Mouse (Mus musculus) G1E (cell line): Measurements from ENCODE around the gene Cald1. TPM values are rescaled to one million over a fixed set of nuclear protein-coding genes. Genes with fewer than 3 reads are reported as not detected.

Source experiments
- ATAC-seq: 2 replicates; pipeline ENCODE4 v1.8.0; 2016; ENCODE audit warnings: mild to moderate bottlenecking; ENCODE audit not compliant: insufficient number of reproducible peaks, poor library complexity, low FRiP score, severe bottlenecking; ENCODE audit errors: extremely low read depth
- DNase-seq: peaks from one replicate; pipeline ENCODE4 v3.0.0; 2012; ENCODE audit warnings: low spot score
- H3K27me3 ChIP-seq: 2 replicates; pipeline ENCODE4 v1.6.1; 2012; ENCODE audit warnings: mild to moderate bottlenecking, low read length, inconsistent platforms; ENCODE audit not compliant: insufficient read depth
- H3K36me3 ChIP-seq: replicated peaks from 2 replicates; pipeline ENCODE3; 2012; ENCODE audit warnings: mild to moderate bottlenecking, inconsistent platforms
- H3K4me1 ChIP-seq: 2 replicates; pipeline ENCODE4 v1.6.1; 2012; ENCODE audit warnings: low read depth, low read length, inconsistent platforms, mixed read lengths; ENCODE audit not compliant: insufficient read depth
- H3K4me3 ChIP-seq: 2 replicates; pipeline ENCODE4 v1.5.1; 2012; ENCODE audit warnings: low read depth, mild to moderate bottlenecking, inconsistent platforms, low read length, moderate library complexity, mixed read lengths
- H3K9me3 ChIP-seq: replicated peaks from 2 replicates; pipeline ENCODE4 v1.6.1; 2012; ENCODE audit warnings: inconsistent platforms
- CTCF ChIP-seq: IDR thresholded peaks from 2 replicates; pipeline ENCODE4 v1.5.1; 2012; ENCODE audit warnings: low read depth, low read length, inconsistent platforms, mixed read lengths
- GATA1 ChIP-seq: IDR thresholded peaks from 2 replicates; pipeline ENCODE4 v1.6.1; 2012; ENCODE audit warnings: borderline replicate concordance, low read length, inconsistent platforms, mixed read lengths
- GATA2 ChIP-seq: IDR thresholded peaks from 2 replicates; pipeline ENCODE4 v1.6.1; 2012; ENCODE audit warnings: low read depth, low read length, inconsistent platforms, borderline replicate concordance
- POLR2AphosphoS5 ChIP-seq: IDR thresholded peaks from 2 replicates; pipeline ENCODE4 v1.6.1; 2012; ENCODE audit warnings: low read depth, low read length, inconsistent platforms; ENCODE audit not compliant: insufficient replicate concordance
- TAL1 ChIP-seq: conservative IDR thresholded peaks from 2 replicates; pipeline ENCODE4 v1.6.1; 2012; ENCODE audit warnings: low read depth, low read length, inconsistent platforms, mixed read lengths
- polyA plus RNA-seq: library from polyadenylated mRNA; stranded (reverse); fragments of >175 nt; gene quantifications from 2 replicates; pipeline ENCODE4 v1.2.3, GENCODE M21; 2012
- total RNA-seq, 2 experiments: library from RNA; stranded (forward) in 1 of 2; stranded (reverse) in 1 of 2; fragments of 200-1000 nt in 1 of 2; fragments of >200 nt in 1 of 2; fragmentation: Nextera tagmentation in 1 of 2; gene quantifications; 2 replicates each; pipeline ENCODE4 v1.2.3; 2014 to 2017

Gene Cald1
- total and polyA plus RNA-seq, 3 experiments = 1.9 TPM; not detected in 2

DNA sequence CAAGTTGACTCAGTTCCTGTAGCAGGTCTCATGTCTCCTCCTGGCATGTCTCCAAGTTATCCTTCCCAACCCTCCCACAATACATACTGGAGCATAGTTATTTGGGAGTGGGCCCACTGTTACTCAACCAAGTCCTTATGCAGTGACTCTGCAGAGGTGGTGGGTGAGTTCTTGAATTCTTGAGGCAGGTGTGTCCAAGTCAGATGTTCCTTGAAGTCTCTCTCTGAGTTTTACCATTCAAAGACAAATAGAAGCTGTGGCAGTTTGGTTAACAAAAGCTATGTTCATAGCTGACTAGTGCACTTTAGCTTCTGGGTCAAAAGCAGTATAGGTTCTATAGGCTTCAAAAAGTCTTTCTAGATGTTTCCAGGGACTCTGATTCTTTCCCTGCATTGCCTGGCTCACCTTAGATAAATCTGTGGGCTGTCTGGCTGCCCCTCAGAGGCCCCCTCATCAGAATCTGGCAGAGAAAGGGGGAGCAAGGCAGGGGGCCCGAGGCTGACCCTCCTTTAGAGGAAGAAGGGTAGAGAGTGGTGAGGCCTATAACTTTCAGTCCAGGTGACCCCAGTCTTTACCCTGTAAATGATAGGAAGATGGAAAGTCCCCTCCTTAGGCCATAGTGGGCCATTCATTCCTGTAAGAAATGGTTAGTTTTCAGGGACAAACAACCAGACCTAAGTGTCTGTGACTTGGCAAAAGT lies 105.3 kb downstream of the Cald1 start:
- no peak for ATAC-seq
- no peak for TF ChIP-seq POLR2AphosphoS5
- TF ChIP-seq GATA2 = no peak
- TF ChIP-seq CTCF = no peak
- no peak for TF ChIP-seq GATA1
- no peak for TF ChIP-seq TAL1
- H3K27me3 ChIP-seq = peaks cover under 1% of the 10 kb centered on the region; the same call in 1 of the 2 replicates

GRCm38 (mm10) chr6:34707521-34707920 lies 109.2 kb downstream of the Cald1 start:
- Histone ChIP-seq H3K9me3 (peaks cover 22% of the 10 kb centered on the region), H3K4me1 (no peaks in the 10 kb centered on the region), H3K36me3 (no peaks in the 10 kb centered on the region), H3K27me3 (peaks cover 5% of the 10 kb centered on the region; the same call in 1 of the 2 replicates), H3K4me3 (no peak overlapping the region)
- DNase-seq (no peak), ATAC-seq (no peak)
- TF ChIP-seq POLR2AphosphoS5 (no peak), TAL1 (no peak), GATA1 (no peak), GATA2 (no peak)

More for the DNA sequence above, 105.3 kb downstream of the Cald1 start:
- no peak for DNase-seq
- Histone ChIP-seq H3K4me1 (no peaks in the 10 kb centered on the region), H3K36me3 (no peaks in the 10 kb centered on the region), H3K9me3 (peaks cover 22% of the 10 kb centered on the region), H3K4me3 (no peak overlapping the region)

DNA sequence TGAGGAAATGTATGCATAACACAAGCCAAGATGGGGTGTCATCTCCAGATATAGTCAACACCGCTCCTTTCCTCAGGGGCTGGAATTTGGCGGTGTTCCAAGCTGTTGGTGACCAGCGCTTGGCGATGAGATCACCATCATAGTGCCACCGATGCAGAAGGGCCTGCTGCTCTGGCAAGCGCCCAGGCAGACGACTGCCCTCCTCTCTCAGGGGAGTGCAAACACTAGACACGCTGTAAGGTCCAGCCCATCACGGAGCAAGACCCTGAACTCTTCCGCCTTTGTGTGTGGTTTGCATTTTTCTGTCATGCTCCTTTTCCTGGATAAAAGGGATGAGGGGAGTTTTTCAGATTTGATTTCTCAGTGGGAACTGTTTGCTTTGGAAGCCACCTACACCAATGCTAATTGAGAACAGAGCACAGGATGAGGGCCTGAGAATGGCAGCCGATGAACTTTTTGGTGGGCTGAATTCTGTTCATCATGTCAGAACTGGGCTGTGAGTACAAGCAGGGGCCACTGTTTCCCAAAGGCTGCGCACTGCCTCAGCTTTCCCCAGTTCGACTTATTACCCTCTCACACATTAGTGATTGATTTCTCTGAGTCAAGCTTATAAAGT lies 110.5 kb downstream of the Cald1 start:
- ATAC-seq (no peak), DNase-seq (no peak)
- Histone ChIP-seq H3K36me3 (no peaks in the 10 kb centered on the region), H3K4me3 (no peak overlapping the region), H3K4me1 (no peaks in the 10 kb centered on the region), H3K27me3 (peaks cover 5% of the 10 kb centered on the region; the same call in 1 of the 2 replicates), H3K9me3 (peaks cover 17% of the 10 kb centered on the region)
- no peak for TF ChIP-seq CTCF
- TF ChIP-seq POLR2AphosphoS5 = no peak
- TF ChIP-seq GATA1 = no peak
- no peak for TF ChIP-seq TAL1
- TF ChIP-seq GATA2 = no peak

DNA sequence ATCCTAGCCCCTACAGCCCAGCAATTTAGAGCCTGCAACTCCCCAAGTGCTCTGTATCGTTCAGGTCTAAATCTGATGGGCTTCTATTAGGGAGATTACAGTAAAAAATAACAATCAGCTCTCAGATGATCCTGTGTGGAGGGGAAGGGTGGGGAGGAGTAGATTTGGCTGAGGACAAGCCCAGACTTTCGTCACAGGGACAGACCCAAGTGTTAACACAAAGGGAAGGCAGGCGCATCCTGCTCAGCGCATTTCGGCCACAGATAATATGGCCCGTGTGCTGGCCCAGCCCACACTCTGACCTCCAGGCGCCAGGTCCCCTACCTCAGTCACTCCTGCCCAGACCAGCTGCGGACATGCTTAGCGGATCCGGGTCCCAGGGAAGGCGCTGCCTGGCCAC lies 111.0 kb downstream of the Cald1 start:
- no peak for TF ChIP-seq GATA2
- no peak for TF ChIP-seq GATA1
- TF ChIP-seq CTCF = no peak
- TF ChIP-seq POLR2AphosphoS5 = no peak
- no peak for TF ChIP-seq TAL1
- H3K27me3 ChIP-seq = peaks cover 5% of the 10 kb centered on the region; the same call in 1 of the 2 replicates
- no peaks in the 10 kb centered on the region for H3K36me3 ChIP-seq
- ATAC-seq (no peak), DNase-seq (no peak)
- no peak overlapping the region for H3K4me3 ChIP-seq
- no peaks in the 10 kb centered on the region for H3K4me1 ChIP-seq
- H3K9me3 ChIP-seq = peaks cover 12% of the 10 kb centered on the region

GRCm38 (mm10) chr6:34709946-34710682 lies 111.8 kb downstream of the Cald1 start:
- Histone ChIP-seq H3K27me3 (peaks cover 5% of the 10 kb centered on the region; the same call in 1 of the 2 replicates), H3K4me3 (no peak overlapping the region), H3K4me1 (no peaks in the 10 kb centered on the region), H3K9me3 (peaks cover 4% of the 10 kb centered on the region), H3K36me3 (no peaks in the 10 kb centered on the region)
- ATAC-seq = no peak
- DNase-seq = no peak
- TF ChIP-seq TAL1 = no peak
- no peak for TF ChIP-seq GATA2
- no peak for TF ChIP-seq GATA1

DNA sequence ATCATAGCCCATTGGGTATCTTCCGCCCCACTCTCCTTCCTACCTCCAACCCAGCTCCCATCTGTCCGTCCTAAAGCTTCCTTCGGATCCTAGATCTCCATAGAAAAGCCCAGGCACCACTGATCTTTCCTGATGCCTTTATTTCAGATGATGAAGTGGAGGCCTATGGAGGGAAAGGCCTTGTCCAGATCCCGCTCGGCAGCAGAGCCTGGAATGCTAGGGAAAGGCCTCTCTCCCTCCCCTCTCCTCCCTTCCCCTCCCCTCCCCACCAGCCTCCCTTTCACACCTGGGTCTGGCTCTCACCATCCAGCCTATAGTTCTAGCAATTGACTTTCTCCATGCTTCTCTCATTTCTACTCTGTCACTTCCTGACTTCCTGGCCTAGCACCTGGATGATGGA lies 112.5 kb downstream of the Cald1 start:
- Histone ChIP-seq H3K27me3 (peaks cover 5% of the 10 kb centered on the region; the same call in 1 of the 2 replicates), H3K4me1 (no peaks in the 10 kb centered on the region), H3K4me3 (no peak overlapping the region), H3K9me3 (no peaks in the 10 kb centered on the region), H3K36me3 (no peaks in the 10 kb centered on the region)
- TF ChIP-seq GATA2 = no peak
- no peak for TF ChIP-seq POLR2AphosphoS5
- TF ChIP-seq CTCF = no peak
- TF ChIP-seq GATA1 = no peak
- TF ChIP-seq TAL1 = no peak
- no peak for ATAC-seq
- DNase-seq = no peak
